Mouse (Mus musculus): ENCODE measurements around the gene Isg20. TPM values are rescaled to one million over a fixed set of nuclear protein-coding genes. Genes with fewer than 3 reads are reported as not detected.

Gene Isg20
- total and polyA plus RNA-seq, 3 experiments = 63.1 to 240 (median 105) TPM

GRCm38 (mm10) chr7:78872831-78873230 is 40.4 kb upstream of the Isg20 start:
- Histone ChIP-seq H3K36me3 (ENCODE audit: control insufficient read depth in 1 of 2, insufficient read depth in 2 of 2, low read length in 2 of 2) (no peaks in the 10 kb centered on the region; a peak in 1 of 4 replicates), H3K79me2 (ENCODE audit: control insufficient read depth, insufficient read depth, low read length, poor library complexity) (no peaks in the 10 kb centered on the region), H3K9ac (ENCODE audit: control insufficient read depth, low read depth, low read length, poor library complexity, severe bottlenecking) (no peak overlapping the region), H3K27ac (ENCODE audit: control insufficient read depth, low read depth, low read length) (no peak overlapping the region), H3K9me3 (replicated peaks; ENCODE audit: insufficient read depth, low read length) (no peaks in the 10 kb centered on the region), H3K4me3 (ENCODE audit: control insufficient read depth in 1 of 2, insufficient read depth in 1 of 2, low read depth in 2 of 2, low read length in 2 of 2) (no peak overlapping the region), H3K4me1 (ENCODE audit: control insufficient read depth in 1 of 2, insufficient read depth in 2 of 2, low read length in 2 of 2) (no peaks in the 10 kb centered on the region), H3K27me3 (ENCODE audit: control insufficient read depth in 1 of 2, insufficient read depth in 2 of 2, low read length in 2 of 2) (peaks cover 0 to 2% of the 10 kb centered on the region in 2 experiments; a peak in 1 of 4 replicates)
- TF ChIP-seq HCFC1 (IDR thresholded peaks at IDR 0.05; ENCODE audit: low read depth, low read length) (no peak), POLR2AphosphoS2 (IDR thresholded peaks at IDR 0.05; ENCODE audit: low read length) (no peak), POLR2A (IDR thresholded peaks at IDR 0.05; ENCODE audit: control insufficient read depth in 1 of 2, insufficient read depth in 1 of 2, low read depth in 1 of 2, low read length in 2 of 2, poor library complexity in 1 of 2) (no peak), TAL1 (IDR thresholded peaks at IDR 0.05; ENCODE audit: low read length) (no peak), SIN3A (IDR thresholded peaks at IDR 0.05; ENCODE audit: low read length) (no peak), RAD21 (IDR thresholded peaks at IDR 0.05; ENCODE audit: low read depth, low read length) (no peak), MYB (IDR thresholded peaks at IDR 0.05; ENCODE audit: low read depth, low read length) (no peak), USF1 (IDR thresholded peaks at IDR 0.05; ENCODE audit: low read depth, low read length) (no peak), MYC (IDR thresholded peaks at IDR 0.05; ENCODE audit: low read depth, low read length) (no peak), UBTF (IDR thresholded peaks at IDR 0.05; ENCODE audit: borderline replicate concordance, insufficient read depth, low read depth, low read length) (no peak), EP300 (IDR thresholded peaks at IDR 0.05; ENCODE audit: low read depth in 1 of 2, low read length in 2 of 2) (no peak)
- no peak for DNase-seq (ENCODE audit: low read depth, low spot score)

DNA sequence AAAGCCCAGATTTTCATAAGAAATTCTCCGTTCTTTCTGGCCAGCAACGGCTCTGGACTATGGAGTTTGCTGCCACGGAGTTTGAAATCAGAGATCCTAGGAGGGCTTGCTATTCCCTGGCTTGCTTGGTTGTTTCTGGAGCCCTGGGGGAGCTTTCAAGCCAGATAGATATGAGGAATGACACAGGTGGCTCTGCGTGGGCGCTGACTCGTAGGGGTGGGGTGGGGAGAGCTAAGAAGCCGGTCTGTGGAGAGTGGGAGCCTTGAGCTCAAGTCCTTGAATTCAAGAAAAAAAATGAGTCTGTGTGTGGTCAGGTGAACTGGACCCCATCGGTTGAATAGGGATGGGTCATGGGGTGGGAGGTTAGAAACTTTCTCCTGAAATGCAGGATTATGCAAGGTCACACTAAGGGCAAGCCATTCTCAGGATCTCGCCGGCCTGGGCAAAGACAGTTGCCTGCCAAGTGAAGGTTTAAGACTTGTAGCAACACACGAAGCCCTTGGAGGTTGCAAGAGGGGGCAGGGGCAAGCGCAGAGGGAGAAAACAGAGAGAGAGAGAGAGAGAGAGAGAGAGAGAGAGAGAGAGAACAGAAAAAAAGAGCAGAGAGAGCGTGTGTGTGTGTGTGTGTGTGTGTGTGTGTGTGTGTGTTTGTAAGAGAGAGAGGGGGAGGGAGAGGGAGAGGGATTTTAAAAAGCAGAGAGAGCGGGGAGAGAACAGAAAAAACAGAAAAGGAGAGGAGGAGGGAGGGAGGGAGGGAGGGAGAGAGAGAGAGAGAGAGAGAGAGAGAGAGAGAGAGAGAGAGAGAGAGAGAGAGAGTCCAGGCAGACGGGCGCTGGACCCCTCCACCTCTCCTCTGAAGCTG is 31.4 kb upstream of the Isg20 start:
- no peaks in the 10 kb centered on the region for H3K79me2 ChIP-seq (ENCODE audit: control insufficient read depth, insufficient read depth, low read length, poor library complexity)
- DNase-seq (ENCODE audit: low read depth, low spot score) = no peak
- no peak overlapping the region for H3K9ac ChIP-seq (ENCODE audit: control insufficient read depth, low read depth, low read length, poor library complexity, severe bottlenecking)
- H3K4me3 ChIP-seq (ENCODE audit: control insufficient read depth in 1 of 2, insufficient read depth in 1 of 2, low read depth in 2 of 2, low read length in 2 of 2) = no peak overlapping the region
- H3K27me3 ChIP-seq (ENCODE audit: control insufficient read depth in 1 of 2, insufficient read depth in 2 of 2, low read length in 2 of 2) = peaks cover 5 to 6% of the 10 kb centered on the region in 2 experiments
- H3K9me3 ChIP-seq (replicated peaks; ENCODE audit: insufficient read depth, low read length) = no peaks in the 10 kb centered on the region
- H3K27ac ChIP-seq (ENCODE audit: control insufficient read depth, low read depth, low read length) = no peak overlapping the region
- H3K36me3 ChIP-seq (ENCODE audit: control insufficient read depth in 1 of 2, insufficient read depth in 2 of 2, low read length in 2 of 2) = no peaks in the 10 kb centered on the region
- H3K4me1 ChIP-seq (ENCODE audit: control insufficient read depth in 1 of 2, insufficient read depth in 2 of 2, low read length in 2 of 2) = no peaks in the 10 kb centered on the region
- TF ChIP-seq POLR2AphosphoS2 (IDR thresholded peaks at IDR 0.05; ENCODE audit: low read length) (no peak), TBP (IDR thresholded peaks at IDR 0.05; ENCODE audit: low read depth, low read length) (no peak), MAX (IDR thresholded peaks at IDR 0.05; ENCODE audit: low read length) (no peak), ZNF384 (IDR thresholded peaks at IDR 0.05; ENCODE audit: low read depth, low read length) (no peak), ZKSCAN1 (IDR thresholded peaks at IDR 0.05; ENCODE audit: low read depth, low read length) (no peak), EP300 (IDR thresholded peaks at IDR 0.05; ENCODE audit: low read depth in 1 of 2, low read length in 2 of 2) (no peak), SIN3A (IDR thresholded peaks at IDR 0.05; ENCODE audit: low read length) (no peak), POLR2AphosphoS5 (IDR thresholded peaks at IDR 0.05; ENCODE audit: borderline replicate concordance, low read depth, low read length) (no peak)
